Mouse (Mus musculus) gastrocnemius, postnatal 25 days (tissue): ENCODE measurements at regions not wholly inside any gene's neighbourhood (a gene's known extent, or its start where the extent isn't known, plus 50 kb on each side); places are given as distances from the start of the nearest gene placed in this dataset.

Source experiments
- DNase-seq: peaks from one replicate; pipeline ENCODE4 v3.0.0; 2022

GRCm38 (mm10) chr13:112002661-112003347 lies 194.0 kb upstream of the Map3k1 start:
- DNase-seq: peak; percentile 25

GRCm38 (mm10) chr13:112003445-112003844 lies 194.7 kb upstream of the Map3k1 start:
- no peak for DNase-seq

DNA sequence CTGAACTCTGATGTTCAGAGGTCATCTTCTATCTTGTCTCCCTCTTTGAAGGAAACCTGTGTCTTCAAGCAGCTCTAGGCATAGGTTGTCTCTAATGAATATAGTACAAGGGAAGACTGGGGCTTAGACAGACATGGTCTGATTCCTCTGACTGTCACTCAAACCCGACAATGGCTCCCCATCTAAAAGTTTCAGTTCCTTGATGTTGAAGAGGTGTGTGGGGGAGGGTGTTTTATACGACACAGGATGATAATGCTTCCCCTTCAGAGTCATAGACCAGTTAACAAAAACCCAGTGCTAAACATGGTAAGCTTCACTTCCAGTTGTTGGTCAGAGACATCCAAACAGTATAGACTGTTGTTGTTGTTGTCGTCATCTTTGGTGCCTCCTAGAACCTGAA lies 195.3 kb upstream of the Map3k1 start:
- no peak for DNase-seq

- DNase-seq: no peak
Measured at GRCm38 (mm10) chr13:112005421-112005820, 196.6 kb upstream of the Map3k1 start.

- no peak for DNase-seq
Measured at GRCm38 (mm10) chr13:112008806-112009205, 200.0 kb upstream of the Map3k1 start.

DNA sequence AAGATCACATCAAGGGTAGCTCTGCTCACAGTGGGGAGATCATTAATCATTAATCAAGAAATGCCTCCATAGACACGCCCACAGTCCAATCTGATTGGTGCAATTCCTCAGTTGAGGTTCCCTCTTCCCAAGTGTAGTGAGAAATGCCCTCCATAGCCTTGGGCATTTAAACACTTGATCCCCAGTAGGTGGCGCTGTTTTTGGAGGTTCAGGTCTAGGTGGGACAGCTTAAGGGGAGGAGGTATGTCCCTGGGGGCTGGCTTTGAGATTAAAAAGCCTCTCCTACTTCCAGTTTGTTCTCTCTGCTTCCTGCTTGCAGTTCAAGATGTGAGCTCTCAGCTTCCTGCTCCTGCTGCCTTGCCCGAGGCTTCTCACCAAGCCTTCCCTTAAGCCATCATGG lies 200.5 kb upstream of the Map3k1 start:
- no peak for DNase-seq

DNA sequence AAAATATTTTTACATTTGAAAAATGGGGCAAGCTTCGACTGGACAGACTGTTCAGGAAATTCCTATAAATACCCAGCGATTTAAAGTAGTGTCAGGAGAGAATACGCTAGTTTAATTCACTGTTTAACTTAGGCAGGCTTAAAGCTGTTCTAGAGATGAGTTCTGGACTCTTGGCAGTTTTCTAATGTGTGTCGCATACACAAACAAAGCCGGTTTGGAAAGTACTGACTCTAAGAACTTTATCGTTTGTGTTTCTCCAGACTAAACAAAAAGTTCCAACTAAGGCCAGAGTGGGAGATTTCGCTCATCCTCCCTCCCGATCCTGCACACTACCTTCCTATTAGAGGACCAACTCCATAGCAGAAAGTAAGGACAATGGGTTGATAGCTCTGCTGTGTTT lies 201.7 kb upstream of the Map3k1 start:
- DNase-seq: no peak

DNA sequence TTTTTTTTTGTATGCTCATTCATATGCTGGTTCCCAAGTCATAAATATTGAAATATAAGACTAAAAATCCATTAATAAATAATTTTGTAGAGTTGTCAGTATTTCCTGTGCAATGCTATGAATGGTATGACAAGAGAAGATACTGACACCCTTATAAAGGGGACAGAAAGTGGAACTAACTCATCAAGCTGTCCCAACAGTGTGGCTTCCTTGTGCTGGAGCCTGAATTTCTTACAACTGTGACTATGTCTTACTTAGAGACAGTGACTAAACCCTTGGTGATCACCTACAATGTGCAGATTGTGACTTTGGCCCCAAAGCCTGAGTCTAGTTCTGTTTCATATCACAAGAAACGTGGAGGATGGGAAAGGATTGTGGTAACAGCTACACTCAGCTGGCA lies 203.8 kb upstream of the Map3k1 start:
- no peak for DNase-seq

- DNase-seq: no peak
Measured at GRCm38 (mm10) chr13:112015083-112015482, 206.3 kb upstream of the Map3k1 start.

- no peak for DNase-seq
Measured at GRCm38 (mm10) chr13:112016280-112016679, 207.5 kb upstream of the Map3k1 start.

DNA sequence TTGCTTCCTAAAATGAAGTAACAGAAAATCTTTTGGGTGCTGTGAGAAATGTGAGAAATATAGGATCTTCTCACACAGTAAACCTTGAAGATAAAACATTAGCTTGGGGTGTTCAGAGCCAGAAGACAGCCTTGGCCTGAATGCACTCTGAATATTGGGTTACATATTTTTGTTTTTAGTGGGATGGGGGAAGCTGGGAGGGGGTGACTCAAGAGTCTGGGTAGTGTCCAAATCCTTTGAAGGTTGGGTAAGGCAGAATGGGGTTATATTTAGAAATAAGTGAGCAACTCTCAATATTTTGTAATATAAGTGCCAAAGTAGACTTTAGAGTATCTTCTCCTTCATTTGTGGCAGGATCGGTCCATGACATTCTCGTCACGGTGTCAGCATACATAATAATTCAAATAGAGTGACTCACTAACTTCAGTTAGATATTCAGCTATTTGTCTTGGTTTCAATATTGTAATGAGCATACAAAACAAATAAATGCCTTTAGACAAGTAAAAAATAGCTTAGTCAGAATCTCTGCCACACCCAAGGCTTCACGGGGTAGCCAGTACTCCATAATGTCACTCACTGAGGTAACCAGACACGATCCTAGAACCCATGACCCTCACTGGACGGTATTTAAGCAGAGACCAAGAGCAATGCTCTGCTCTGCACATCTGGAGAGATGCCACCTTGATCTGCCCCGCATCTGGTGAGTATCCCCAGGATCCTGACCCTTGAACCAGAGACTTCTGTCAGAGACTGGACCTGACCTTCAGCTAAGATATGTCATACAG lies 209.9 kb upstream of the Map3k1 start:
- DNase-seq: no peak

DNA sequence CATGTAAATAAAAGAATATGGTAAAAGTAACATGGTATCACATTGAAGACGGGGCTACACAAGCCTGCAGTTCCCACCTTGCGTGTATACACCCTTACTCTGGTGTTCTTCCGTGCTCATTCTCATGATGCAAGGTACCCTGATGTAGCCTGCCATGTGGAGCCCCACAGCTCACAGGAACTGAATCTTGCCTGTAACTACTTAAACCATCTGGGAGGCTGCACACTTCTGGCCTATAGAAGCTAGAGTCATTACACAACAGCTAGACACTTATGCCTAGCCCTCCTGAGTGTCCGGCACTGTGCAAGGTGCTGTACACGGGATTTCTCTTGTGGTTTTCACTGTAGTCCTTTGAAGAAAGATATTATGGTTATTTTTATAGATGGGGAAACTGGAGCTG lies 210.8 kb upstream of the Map3k1 start:
- DNase-seq: no peak

DNA sequence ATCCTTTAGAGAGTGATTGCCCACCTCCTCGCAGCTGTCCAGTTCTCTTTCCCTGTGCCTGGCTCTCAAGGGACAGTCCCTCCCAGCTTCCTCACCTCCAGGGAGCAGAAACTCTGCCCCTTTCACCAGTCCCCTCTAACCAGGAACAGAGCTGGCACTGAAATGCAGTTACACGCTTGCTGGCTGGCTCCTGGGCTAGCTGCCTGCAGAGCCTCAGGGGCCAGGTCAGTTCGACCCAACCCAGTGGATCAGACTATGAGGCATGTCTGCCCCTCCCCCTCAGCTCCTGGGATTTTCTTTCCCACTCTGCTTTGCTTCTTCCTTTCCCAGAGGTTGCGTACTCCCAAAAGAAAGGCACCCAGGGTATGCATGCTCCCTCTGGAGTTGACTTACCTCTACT lies 214.4 kb upstream of the Map3k1 start:
- DNase-seq: peak; percentile 19

GRCm38 (mm10) chr13:112024667-112025585 lies 216.1 kb upstream of the Map3k1 start:
- no peak for DNase-seq

GRCm38 (mm10) chr13:112025586-112025950 lies 216.8 kb upstream of the Map3k1 start:
- DNase-seq: peak; percentile 32

- DNase-seq: no peak
Measured at GRCm38 (mm10) chr13:112027736-112028135, 218.9 kb upstream of the Map3k1 start.

DNA sequence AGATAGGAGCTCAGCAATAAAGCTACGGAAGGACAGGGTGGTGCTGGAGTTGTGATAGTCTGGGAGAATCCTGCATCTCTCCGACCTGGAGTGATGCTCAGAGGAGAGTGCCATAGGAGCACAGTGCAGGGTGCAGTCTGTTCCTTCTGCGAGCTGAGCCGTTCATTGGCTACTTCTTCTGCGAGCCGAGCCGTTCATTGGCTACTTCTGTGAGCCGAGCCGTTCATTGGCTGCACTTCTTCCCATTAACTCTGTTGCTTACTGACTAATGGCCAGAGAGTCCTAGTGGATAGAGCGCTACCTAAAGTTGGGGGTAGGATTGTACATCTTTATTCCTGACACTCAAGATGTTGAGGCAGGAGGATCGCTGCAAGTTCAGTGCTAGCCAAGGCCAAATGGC lies 222.3 kb upstream of the Map3k1 start:
- DNase-seq: no peak

DNA sequence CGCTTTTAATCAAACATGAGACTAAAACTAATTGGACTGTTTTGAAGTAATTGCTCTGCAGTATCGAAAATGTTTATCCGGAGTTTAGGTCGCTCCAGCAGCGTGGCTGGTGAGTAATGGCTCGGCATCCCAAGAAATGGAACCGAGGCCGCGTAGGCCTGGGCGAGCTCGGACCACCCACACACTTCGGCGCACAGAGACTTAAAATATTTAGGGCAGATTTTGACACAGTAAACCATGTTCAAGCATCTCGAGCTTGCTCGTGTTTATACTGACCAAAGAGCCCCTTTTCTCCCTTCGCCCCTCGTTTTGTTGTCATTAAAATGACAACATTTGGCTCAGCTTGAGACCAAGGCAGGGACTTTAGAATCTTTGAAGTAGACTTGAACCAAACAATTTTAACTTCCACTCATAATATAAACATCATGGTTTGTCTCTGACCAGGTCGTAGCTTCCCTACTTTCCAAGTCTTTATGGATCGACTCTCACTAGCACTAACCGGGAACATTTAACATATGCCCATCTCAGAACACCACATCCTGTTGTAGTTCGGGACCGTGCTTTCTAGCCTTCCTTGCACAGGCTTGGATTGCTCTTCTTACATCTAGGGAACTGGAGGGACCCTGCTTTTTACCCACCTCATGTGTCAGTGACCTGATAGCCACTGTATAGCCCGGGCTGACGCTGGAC lies 223.0 kb upstream of the Map3k1 start:
- no peak for DNase-seq

- no peak for DNase-seq
Measured at GRCm38 (mm10) chr13:112037731-112038380, 229.1 kb upstream of the Map3k1 start.

- DNase-seq: no peak
Measured at GRCm38 (mm10) chr13:112038556-112039304, 229.9 kb upstream of the Map3k1 start.
